Mouse (Mus musculus) lung, adult 10 weeks (tissue): ENCODE data around the gene Rita1. TPM values are rescaled to one million over a fixed set of nuclear protein-coding genes. Genes with fewer than 3 reads are reported as not detected.

ENCODE experiments used
- polyA plus RNA-seq: library from polyadenylated mRNA; stranded (reverse); fragments of 350-450 nt; fragmentation: Illumina TruSeq; extraction: RNeasy Lipid Tissue Mini Kit (QIAGEN cat#74804); gene quantifications from one replicate; pipeline ENCODE4 v1.2.3, GENCODE M21; 2014; ENCODE audit warnings: low read depth, low replicate concordance; ENCODE audit not compliant: insufficient read depth

Rita1 gene
- 7.6 TPM for polyA plus RNA-seq

DNA sequence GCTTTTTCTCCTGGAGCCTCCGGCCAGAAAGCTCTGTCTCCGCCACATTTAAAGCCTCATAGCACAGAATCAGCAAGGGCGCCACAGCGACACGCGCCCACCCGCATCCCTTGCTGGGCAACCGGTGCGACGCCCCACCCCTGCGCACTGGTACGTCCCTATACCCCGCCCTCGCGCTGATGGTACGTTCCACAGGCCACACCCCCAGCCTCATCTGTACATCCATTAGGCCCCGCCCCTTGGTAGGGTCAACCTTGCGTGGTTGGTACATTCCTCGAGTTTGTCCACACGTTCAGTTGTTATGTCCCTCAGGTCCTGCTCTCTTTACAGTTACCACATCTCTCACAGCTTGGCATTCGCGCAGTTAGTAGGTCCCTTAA lies at the start of gene Rita1, which contains the start of gene Ddx54:
Gene Rita1 (minus strand): TSS at position 148 of the 380 bp plus-strand sequence.
Gene Ddx54 (plus strand): TSS at position 298 of the 380 bp plus-strand sequence.

DNA sequence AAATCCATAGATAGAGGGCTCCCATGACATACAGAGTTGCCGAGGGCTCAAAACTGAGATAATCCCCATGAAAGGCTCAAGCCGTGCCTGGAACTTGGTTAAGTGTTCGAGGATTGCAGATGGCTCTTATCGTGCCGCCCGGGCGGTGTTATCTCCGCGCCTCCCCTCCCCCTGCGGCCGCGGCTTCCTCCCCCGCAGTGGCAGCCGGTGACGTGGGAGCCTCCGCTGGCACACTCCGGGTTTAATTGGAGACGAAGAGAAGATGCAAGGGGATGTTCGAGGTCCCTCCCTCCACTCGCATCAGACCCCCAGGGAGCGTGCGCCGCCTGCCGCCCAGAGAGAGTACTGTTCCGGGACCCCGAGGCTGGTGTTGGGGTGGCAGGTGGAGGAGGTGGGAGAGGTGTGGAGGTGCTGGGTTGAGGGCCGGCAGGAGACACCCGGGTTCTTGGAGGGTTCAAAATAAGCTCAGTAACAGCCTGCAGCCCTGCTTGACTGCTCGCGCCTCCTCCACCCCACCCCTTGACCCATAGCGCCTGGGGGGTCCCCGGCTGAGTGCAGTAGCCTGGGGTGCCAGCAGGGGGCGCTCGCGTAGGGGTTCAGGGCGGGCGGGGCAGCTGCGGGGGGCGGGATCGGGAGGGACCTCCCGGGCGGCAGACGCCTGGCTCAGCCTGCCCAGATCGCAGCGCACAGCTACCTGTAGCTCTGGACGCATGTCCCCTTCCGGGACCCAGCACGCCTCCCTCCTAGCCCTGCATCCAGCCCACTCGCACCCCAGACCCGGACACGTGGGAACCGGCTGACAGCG lies 36.4 kb upstream of the Rita1 start, which contains the start of gene Rasal1:
Gene Rasal1 (plus strand): TSS at position 244 of the 805 bp plus-strand sequence.

DNA sequence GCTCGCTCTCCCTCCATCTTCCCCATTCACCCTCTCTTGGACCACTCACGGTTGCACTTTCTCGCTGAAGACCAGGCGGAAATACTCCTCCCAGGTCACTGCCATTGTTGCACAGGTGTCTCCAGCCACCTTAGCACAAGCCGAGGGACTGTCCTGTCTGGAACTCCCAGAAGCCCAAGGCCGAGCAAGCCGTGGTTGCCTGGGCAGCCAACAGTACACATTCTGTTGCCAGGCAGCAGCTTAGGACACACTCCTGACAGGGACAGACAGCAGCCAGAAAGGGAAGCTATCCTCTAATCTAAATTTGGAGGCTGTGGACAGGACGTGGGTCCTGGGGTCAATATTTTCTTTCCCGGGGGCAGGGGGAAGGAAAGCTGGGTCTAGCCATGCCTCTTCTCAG lies 21.7 kb upstream of the Rita1 start, which contains the start of gene Cfap73:
Gene Cfap73 (minus strand): TSS at position 105 of the 400 bp plus-strand sequence.

DNA sequence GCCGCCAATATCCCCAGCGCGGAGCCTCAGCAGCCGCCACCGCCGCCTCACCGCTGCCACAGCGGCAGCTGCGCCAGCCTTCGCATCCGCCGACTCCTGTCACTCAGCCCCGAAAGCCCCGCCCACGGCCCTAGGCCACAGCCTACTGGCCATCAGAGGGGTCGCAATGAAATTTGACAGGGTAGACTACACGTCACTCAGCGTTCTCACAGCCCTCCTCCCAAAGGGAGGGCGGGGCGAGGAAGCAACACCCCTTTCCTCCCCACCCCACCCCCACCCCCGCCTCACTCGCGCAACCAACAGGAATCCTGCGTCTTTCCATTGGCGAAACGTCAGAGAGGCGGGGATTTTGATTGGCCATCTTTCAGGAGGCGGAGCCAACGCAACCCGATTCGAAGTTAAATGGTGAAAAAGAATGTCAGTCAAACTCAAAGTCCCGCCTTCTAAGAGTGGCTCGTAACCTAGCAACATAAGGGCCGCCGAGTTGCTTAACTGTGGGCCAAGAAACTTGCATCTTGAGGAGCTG lies 23.8 kb downstream of the Rita1 start, which contains the start of the genes Tpcn1 and Iqcd:
Gene Tpcn1 (minus strand): TSS at position 105 of the 526 bp plus-strand sequence.
Gene Iqcd (plus strand): TSS at position 448 of the 526 bp plus-strand sequence.

Other genes with a start within 250 kb of the Rita1 start
- gene Lhx5, start 180.9 kb downstream of the Rita1 start, polyA plus RNA-seq, result not detected
- gene Sdsl, start 139.8 kb downstream of the Rita1 start, polyA plus RNA-seq, result 1.1 TPM
- gene Sds, start 136.1 kb downstream of the Rita1 start, polyA plus RNA-seq, result 0.66 TPM
- 14.2 TPM for gene Plbd2, start 109.0 kb downstream of the Rita1 start, polyA plus RNA-seq
- 12.8 TPM for gene Slc8b1, start 101.4 kb downstream of the Rita1 start, polyA plus RNA-seq
- 12.5 TPM for gene Tpcn1, start 23.9 kb downstream of the Rita1 start, polyA plus RNA-seq
- gene Iqcd, start 23.6 kb downstream of the Rita1 start, polyA plus RNA-seq, result 1.7 TPM
- gene Ddx54, start 150 bp upstream of the Rita1 start, polyA plus RNA-seq, result 18.2 TPM
- 0.83 TPM for gene Cfap73, start 21.6 kb upstream of the Rita1 start, polyA plus RNA-seq
- gene Rasal1, start 36.2 kb upstream of the Rita1 start, polyA plus RNA-seq, result 0.45 TPM
- gene Dtx1, start 99.3 kb upstream of the Rita1 start, polyA plus RNA-seq, result 4.4 TPM
- gene Oas2, start 137.3 kb upstream of the Rita1 start, polyA plus RNA-seq, result 2.7 TPM
- 1.0 TPM for gene Oas3, start 165.1 kb upstream of the Rita1 start, polyA plus RNA-seq
- gene Oas1e, start 182.9 kb upstream of the Rita1 start, polyA plus RNA-seq, result not detected
- 3.5 TPM for gene Oas1c, start 199.9 kb upstream of the Rita1 start, polyA plus RNA-seq
- gene Oas1f, start 234.8 kb upstream of the Rita1 start, polyA plus RNA-seq, result not detected
- not detected for gene Oas1h, start 248.8 kb upstream of the Rita1 start, polyA plus RNA-seq